Mouse (Mus musculus) embryonic facial prominence, embryonic 11.5 days (tissue): ENCODE measurements around the gene Ahdc1. TPM values are rescaled to one million over a fixed set of nuclear protein-coding genes. Genes with fewer than 3 reads are reported as not detected.

ENCODE experiments used
- ATAC-seq: fragments of 200-750 bp; cut with Nextera tagmentation; replicated peaks from 2 replicates; pipeline ENCODE4 v1.8.0; 2017; ENCODE audit warnings: low read depth; ENCODE audit not compliant: insufficient number of reproducible peaks, low FRiP score, low TSS enrichment
- DNase-seq: peaks from one replicate; pipeline ENCODE4 v3.0.0-alpha.2; 2015; ENCODE audit warnings: low spot score
- H3K27ac ChIP-seq: fragments of 300-500 bp; sonication (generic); replicated peaks from 2 replicates; pipeline ENCODE4 v1.5.1; 2014; ENCODE audit warnings: mild to moderate bottlenecking, low read depth, low read length, control low read depth
- H3K27me3 ChIP-seq: fragments of 300-500 bp; sonication (generic); 2 replicates; pipeline ENCODE4 v1.6.1; 2014; ENCODE audit warnings: mild to moderate bottlenecking, low read length, moderate library complexity, mixed read lengths; ENCODE audit not compliant: control insufficient read depth, insufficient read depth
- H3K36me3 ChIP-seq: fragments of 300-500 bp; sonication (generic); replicated peaks from 2 replicates; pipeline ENCODE4 v1.6.1; 2014; ENCODE audit warnings: low read depth, mild to moderate bottlenecking, low read length, moderate library complexity, mixed read lengths; ENCODE audit not compliant: control insufficient read depth, insufficient read depth
- H3K4me1 ChIP-seq: fragments of 300-500 bp; sonication (generic); 2 replicates; pipeline ENCODE4 v1.6.1; 2014; ENCODE audit warnings: low read length, mixed read lengths; ENCODE audit not compliant: control insufficient read depth, insufficient read depth
- H3K4me2 ChIP-seq: fragments of 300-500 bp; sonication (generic); 2 replicates; pipeline ENCODE4 v1.6.1; 2014; ENCODE audit warnings: low read depth, mild to moderate bottlenecking, control low read depth, low read length, moderate library complexity
- H3K4me3 ChIP-seq: fragments of 300-500 bp; sonication (generic); 2 replicates; pipeline ENCODE4 v1.5.1; 2014; ENCODE audit warnings: low read depth, low read length, control low read depth
- H3K9ac ChIP-seq: fragments of 300-500 bp; sonication (generic); replicated peaks from 2 replicates; pipeline ENCODE4 v1.6.1; 2014; ENCODE audit warnings: mild to moderate bottlenecking, control low read depth, low read length
- H3K9me3 ChIP-seq: fragments of 300-500 bp; sonication (generic); replicated peaks from 2 replicates; pipeline ENCODE4 v1.6.1; 2016; ENCODE audit warnings: mild to moderate bottlenecking, low read length, inconsistent platforms, mixed read lengths; ENCODE audit not compliant: control insufficient read depth
- WGBS: fragments of 180-500 bp; shearing (Covaris S2); extraction: QIAGEN DNeasy Blood & Tissue Kit; methylation state at CpG from one replicate; pipeline ENCODE4 v1.1.7; 2014; 5-methylcytosine and 5-hydroxymethylcytosine counted together
- polyA plus RNA-seq: library from polyadenylated mRNA; unstranded; fragments of >200 nt; fragmentation: Nextera tagmentation; extraction: Ambion mirVana; gene quantifications from 2 replicates; pipeline ENCODE4 v1.2.1, GENCODE M21; 2014

The Ahdc1 gene
- polyA plus RNA-seq, 1 experiment from 2014 or later: 6.6 TPM

DNA sequence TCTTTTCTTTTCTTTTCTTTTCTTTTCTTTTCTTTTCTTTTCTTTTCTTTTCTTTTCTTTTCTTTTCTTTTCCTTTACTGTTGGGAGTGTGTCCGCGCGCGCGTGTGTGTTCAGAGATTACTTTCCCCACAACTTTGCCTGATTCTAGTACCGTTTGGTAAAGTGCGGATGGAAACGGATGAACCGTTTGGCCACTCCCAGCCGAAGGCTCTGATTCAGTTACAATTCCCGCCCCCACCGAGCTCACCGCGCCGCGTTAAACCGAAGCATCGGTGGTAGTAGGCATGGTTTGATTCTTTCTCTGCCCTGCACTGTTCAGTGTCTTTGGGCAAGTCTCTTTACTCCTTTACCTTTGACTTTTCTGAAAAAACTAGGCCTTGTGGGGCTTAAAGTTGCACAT lies 28.8 kb downstream of the Ahdc1 start:
- H3K9me3 ChIP-seq: no peaks in the 10 kb centered on the region
- H3K9ac ChIP-seq: no peak overlapping the region
- H3K36me3 ChIP-seq: no peaks in the 10 kb centered on the region
- peak overlapping the region; percentile 58 for H3K4me3 ChIP-seq
- H3K27me3 ChIP-seq: no peaks in the 10 kb centered on the region
- 2% methylated on average over 18 of the region's 18 CpGs for WGBS
- peak overlapping the region; percentile 48; the same call in 1 of the 2 replicates for H3K27ac ChIP-seq
- DNase-seq: no peak
- ATAC-seq: no peak
- peak overlapping the region; percentile 100 for H3K4me2 ChIP-seq
- H3K4me1 ChIP-seq: peaks cover 39% of the 10 kb centered on the region

DNA sequence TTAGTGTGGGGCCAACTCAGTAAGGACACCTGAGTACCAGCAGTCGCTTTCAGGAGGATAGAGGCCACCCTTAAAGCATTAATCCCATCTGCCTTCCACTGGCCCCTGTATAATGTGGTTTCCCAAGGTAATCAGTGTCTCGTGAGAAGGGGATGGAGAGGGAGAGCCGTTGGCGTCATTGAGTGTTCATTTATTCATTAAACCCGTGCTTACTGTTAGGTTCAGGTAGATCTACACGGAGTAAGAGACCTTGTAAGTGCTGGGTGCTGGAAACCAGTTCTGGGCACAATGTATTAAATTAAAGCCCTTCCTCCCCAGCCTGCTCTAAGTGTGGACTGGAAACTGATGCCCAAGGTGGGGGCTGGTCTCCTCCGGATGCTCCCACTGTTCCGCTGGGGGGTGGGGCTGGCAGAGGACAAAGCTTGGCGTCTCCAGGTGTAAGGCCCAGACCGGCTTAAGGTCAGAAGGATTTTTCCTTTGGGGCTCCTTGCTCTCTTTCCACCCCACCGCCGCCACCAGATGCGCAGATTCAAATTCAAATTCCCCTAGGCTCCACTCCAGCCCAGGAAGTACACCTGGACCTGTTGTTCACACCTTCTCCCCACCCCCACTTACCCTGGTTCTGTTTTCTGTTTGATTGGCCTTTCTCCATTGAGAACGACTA lies 29.3 kb downstream of the Ahdc1 start:
- WGBS: 23% methylated on average over 14 of the region's 14 CpGs
- peaks cover 44% of the 10 kb centered on the region for H3K4me1 ChIP-seq
- ATAC-seq: no peak
- H3K27me3 ChIP-seq: no peaks in the 10 kb centered on the region
- peak overlapping the region; percentile 58; the same call in 1 of the 2 replicates for H3K4me3 ChIP-seq
- H3K9ac ChIP-seq: no peak overlapping the region
- no peaks in the 10 kb centered on the region for H3K36me3 ChIP-seq
- H3K4me2 ChIP-seq: peak overlapping the region; percentile 100
- no peaks in the 10 kb centered on the region for H3K9me3 ChIP-seq
- peak overlapping the region; percentile 48; the same call in 1 of the 2 replicates for H3K27ac ChIP-seq
- no peak for DNase-seq

DNA sequence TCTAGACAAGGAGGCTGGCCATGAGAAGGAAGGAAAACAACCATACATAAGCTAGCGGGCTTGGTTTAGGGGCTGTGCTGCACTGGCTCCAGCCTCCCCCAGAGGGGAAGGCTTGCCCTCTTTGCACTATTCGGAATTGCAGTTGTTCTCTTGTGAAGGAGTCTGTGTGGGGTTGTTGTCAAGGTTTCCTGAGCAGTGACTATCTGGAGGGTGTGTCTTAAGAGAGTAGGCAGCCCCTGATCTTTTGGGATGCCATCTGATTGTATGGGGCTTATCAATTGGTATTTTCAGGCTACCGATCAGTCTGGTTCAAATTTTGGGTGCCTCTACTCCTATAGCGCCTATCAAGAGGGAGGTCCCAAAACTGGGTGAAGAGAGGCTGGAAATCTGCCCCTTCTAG lies 31.2 kb downstream of the Ahdc1 start:
- Histone ChIP-seq H3K9me3 (no peaks in the 10 kb centered on the region), H3K9ac (peak overlapping the region; percentile 39; the same call in 1 of the 2 replicates), H3K4me2 (peak overlapping the region; percentile 20), H3K27ac (peak overlapping the region; percentile 90), H3K27me3 (no peaks in the 10 kb centered on the region), H3K36me3 (no peaks in the 10 kb centered on the region), H3K4me1 (peaks cover 60% of the 10 kb centered on the region), H3K4me3 (no peak overlapping the region)
- 12% methylated on average over 4 of the region's 4 CpGs for WGBS
- DNase-seq: no peak
- no peak for ATAC-seq

DNA sequence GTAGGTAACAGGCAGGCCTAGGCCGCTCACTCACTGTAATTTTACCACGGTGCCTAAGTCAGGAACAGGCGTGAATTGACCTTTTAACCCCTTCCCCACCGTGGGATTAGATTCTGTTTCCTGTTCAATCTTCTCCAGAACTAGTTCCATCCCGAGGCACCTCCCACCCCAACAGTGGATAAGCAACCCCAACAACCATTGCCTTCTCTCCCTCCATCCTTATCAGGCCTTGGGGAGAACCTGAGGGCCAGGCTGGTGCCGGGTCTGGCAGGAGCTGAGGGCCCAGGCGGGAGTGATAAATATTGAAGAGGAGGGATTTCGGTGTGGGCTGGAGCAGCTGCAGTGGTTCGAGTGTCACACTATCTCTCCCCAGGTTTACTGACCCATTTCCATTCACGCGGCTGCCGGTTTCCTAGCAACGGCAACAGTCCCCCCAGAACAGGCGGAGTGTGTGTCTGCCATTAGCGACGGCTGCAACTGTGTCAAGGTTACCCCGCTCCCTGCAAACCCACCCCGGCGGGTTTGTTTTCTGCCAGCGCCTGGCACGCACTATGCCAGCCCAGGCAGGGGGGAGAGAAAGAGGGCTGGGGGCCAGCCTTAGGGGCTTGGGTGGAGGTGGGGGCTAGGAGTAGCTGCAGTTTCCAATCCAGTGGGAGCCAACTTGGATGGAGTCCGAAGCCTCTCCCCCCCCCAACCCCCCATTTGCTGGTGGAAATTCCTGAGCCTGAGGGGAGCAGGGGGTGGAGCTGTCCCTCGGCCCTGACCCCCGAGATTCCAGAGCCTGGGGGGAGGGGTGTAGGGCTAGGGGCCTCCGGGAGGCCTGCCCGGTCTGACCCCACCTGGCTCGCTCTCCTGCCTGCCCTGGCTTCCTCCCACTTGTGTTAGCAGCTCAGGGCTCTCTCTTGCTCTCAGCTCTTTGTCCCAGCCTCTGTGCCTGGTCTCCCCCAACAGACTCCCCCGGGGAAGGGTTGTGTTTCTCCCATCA lies 31.9 kb downstream of the Ahdc1 start:
- Histone ChIP-seq H3K9me3 (no peaks in the 10 kb centered on the region), H3K36me3 (no peaks in the 10 kb centered on the region), H3K4me1 (peaks cover 67% of the 10 kb centered on the region), H3K27me3 (no peaks in the 10 kb centered on the region), H3K4me3 (peak overlapping the region; percentile 6; the same call in 1 of the 2 replicates), H3K4me2 (peak overlapping the region; percentile 47), H3K27ac (peak overlapping the region; percentile 90), H3K9ac (peak overlapping the region; percentile 39)
- ATAC-seq: 0 out of 2 replicates have a peak, but pooled peaks have one; percentile 8
- DNase-seq: peak; percentile 80
- WGBS: 2% methylated on average over 27 of the region's 28 CpGs

- peak overlapping the region; percentile 47; the same call in 1 of the 2 replicates for H3K4me2 ChIP-seq
- 19% methylated on average over 6 of the region's 6 CpGs for WGBS
Observed at GRCm38 (mm10) chr4:133043798-133044646, 33.0 kb downstream of the Ahdc1 start.

GRCm38 (mm10) chr4:133044647-133045094 lies 33.6 kb downstream of the Ahdc1 start:
- no peak for ATAC-seq

More at GRCm38 (mm10) chr4:133043798-133044646, 33.0 kb downstream of the Ahdc1 start:
- H3K9me3 ChIP-seq: no peaks in the 10 kb centered on the region
- ATAC-seq: no peak
- H3K36me3 ChIP-seq: no peaks in the 10 kb centered on the region
- H3K4me1 ChIP-seq: peaks cover 67% of the 10 kb centered on the region
- H3K27ac ChIP-seq: peak overlapping the region; percentile 90
- no peaks in the 10 kb centered on the region for H3K27me3 ChIP-seq
- no peak overlapping the region for H3K4me3 ChIP-seq
- H3K9ac ChIP-seq: no peak overlapping the region
- DNase-seq: no peak

DNA sequence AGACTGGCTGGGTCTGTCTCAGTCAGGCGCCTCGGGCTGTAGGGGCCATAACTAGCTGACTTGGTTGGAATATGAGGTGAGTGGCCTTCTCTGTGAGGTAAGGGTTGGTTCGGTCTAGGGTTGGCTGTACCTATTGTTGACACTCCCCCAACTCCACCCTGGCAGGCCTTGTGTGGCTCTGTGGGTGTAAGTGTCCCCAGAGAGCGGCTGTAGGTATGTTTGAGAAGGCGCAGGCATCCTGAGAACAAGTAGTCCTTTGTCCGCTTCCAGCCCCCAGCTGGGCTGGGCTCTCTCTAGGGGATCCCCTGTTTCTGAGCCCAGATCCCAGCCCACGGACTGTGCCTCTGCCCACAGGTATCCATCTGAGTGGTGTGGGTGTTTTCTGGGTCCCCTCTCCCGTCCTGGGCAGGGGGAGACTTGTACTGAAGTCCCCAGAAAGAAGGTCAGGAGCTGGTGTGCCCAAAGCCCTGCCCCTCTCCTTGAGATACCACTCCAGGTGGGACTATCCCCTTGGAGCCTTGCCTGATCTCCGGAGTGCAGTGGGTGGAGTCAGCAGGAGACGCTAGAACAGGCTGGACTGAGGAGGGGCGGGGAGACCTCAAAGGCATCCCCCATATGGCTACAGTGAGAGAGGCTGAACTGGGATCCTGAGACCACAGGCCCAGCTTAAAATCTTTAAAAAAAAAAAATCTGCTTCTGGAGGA lies 34.9 kb downstream of the Ahdc1 start:
- no peaks in the 10 kb centered on the region for H3K36me3 ChIP-seq
- peak overlapping the region; percentile 14; the same call in 1 of the 2 replicates for H3K9ac ChIP-seq
- DNase-seq: no peak
- peak overlapping the region; percentile 57; the same call in 1 of the 2 replicates for H3K27ac ChIP-seq
- no peaks in the 10 kb centered on the region for H3K9me3 ChIP-seq
- H3K4me3 ChIP-seq: no peak overlapping the region
- no peaks in the 10 kb centered on the region for H3K27me3 ChIP-seq
- peaks cover 66% of the 10 kb centered on the region for H3K4me1 ChIP-seq
- 23% methylated on average over 11 of the region's 11 CpGs for WGBS
- H3K4me2 ChIP-seq: no peak overlapping the region
- ATAC-seq: no peak

More at GRCm38 (mm10) chr4:133044647-133045094, 33.6 kb downstream of the Ahdc1 start:
- WGBS: 2% methylated on average over 6 of the region's 6 CpGs
- Histone ChIP-seq H3K4me1 (peaks cover 68% of the 10 kb centered on the region), H3K9me3 (no peaks in the 10 kb centered on the region), H3K9ac (no peak overlapping the region), H3K27me3 (no peaks in the 10 kb centered on the region), H3K36me3 (no peaks in the 10 kb centered on the region), H3K4me2 (peak overlapping the region; percentile 13; the same call in 1 of the 2 replicates), H3K27ac (peak overlapping the region; percentile 90), H3K4me3 (no peak overlapping the region)
- DNase-seq: no peak
